Mouse (Mus musculus) left cerebral cortex, postnatal 10 days (tissue): ENCODE measurements around the gene Xpo6. TPM values are rescaled to one million over a fixed set of nuclear protein-coding genes. Genes with fewer than 3 reads are reported as not detected.

Experiments
- DNase-seq, 2 experiments: peaks; one replicate each; pipeline ENCODE4 v3.0.0; 2021 to 2022; ENCODE audit warnings: low spot score in 2 of 2, mixed read lengths in 1 of 2; ENCODE audit errors: extremely low spot score in 1 of 2
- intact Hi-C: fragments of 180-260 bp; cut with DNase I; formaldehyde crosslinking; loops from one replicate; pipeline ENCODE4 v1.15.1; 2025
- total RNA-seq, 2 experiments: library from RNA; stranded (reverse); gene quantifications; 2 replicates each; pipeline ENCODE4 v1.2.3; 2021

The Xpo6 gene
- total RNA-seq, 2 experiments from 2014 or later = 101 to 103 TPM

GRCm38 (mm10) chr7:126200997-126201345 is 670 bp upstream of the Xpo6 start:
- DNase-seq = no peak
- intact Hi-C loops = no loop called here

GRCm38 (mm10) chr7:126199691-126200102 is 604 bp downstream of the Xpo6 start:
- intact Hi-C loops = no loop called here
- peak; percentile 38 to 70 for DNase-seq

- intact Hi-C loops = no loop called here
- DNase-seq = no peak
Observed at GRCm38 (mm10) chr7:126198926-126199325, 1.4 kb downstream of the Xpo6 start.

GRCm38 (mm10) chr7:126194175-126194574 is 6.1 kb downstream of the Xpo6 start:
- intact Hi-C loops = no loop called here
- DNase-seq = no peak

- DNase-seq = no peak
- intact Hi-C loops = no loop called here
Observed at GRCm38 (mm10) chr7:126191471-126191870, 8.8 kb downstream of the Xpo6 start.

- intact Hi-C loops = no loop called here
- DNase-seq = no peak
Observed at GRCm38 (mm10) chr7:126189517-126189916, 10.8 kb downstream of the Xpo6 start.

GRCm38 (mm10) chr7:126185999-126186398 is 14.3 kb downstream of the Xpo6 start:
- intact Hi-C loops = no loop called here
- no peak for DNase-seq

- intact Hi-C loops = no loop called here
- DNase-seq = no peak
Observed at GRCm38 (mm10) chr7:126183583-126183982, 16.7 kb downstream of the Xpo6 start.

GRCm38 (mm10) chr7:126181487-126181886 is 18.8 kb downstream of the Xpo6 start:
- no peak for DNase-seq
- intact Hi-C loops = no loop called here

- intact Hi-C loops = no loop called here
- DNase-seq = no peak
Observed at GRCm38 (mm10) chr7:126180956-126181355, 19.3 kb downstream of the Xpo6 start.

GRCm38 (mm10) chr7:126178804-126179203 is 21.5 kb downstream of the Xpo6 start:
- intact Hi-C loops = no loop called here
- DNase-seq = no peak

GRCm38 (mm10) chr7:126175999-126176398 is 24.3 kb downstream of the Xpo6 start:
- DNase-seq = no peak
- intact Hi-C loops = no loop called here

GRCm38 (mm10) chr7:126175456-126175855 is 24.8 kb downstream of the Xpo6 start:
- no peak for DNase-seq
- intact Hi-C loops = no loop called here

- intact Hi-C loops = no loop called here
- DNase-seq = no peak
Observed at GRCm38 (mm10) chr7:126174863-126175262, 25.4 kb downstream of the Xpo6 start.

GRCm38 (mm10) chr7:126172001-126172400 is 28.3 kb downstream of the Xpo6 start:
- intact Hi-C loops = no loop called here
- no peak for DNase-seq

GRCm38 (mm10) chr7:126168584-126168983 is 31.7 kb downstream of the Xpo6 start:
- intact Hi-C loops = no loop called here
- DNase-seq = no peak

GRCm38 (mm10) chr7:126167426-126167825 is 32.9 kb downstream of the Xpo6 start:
- intact Hi-C loops = no loop called here
- DNase-seq = no peak

GRCm38 (mm10) chr7:126166571-126166970 is 33.7 kb downstream of the Xpo6 start:
- no peak for DNase-seq
- intact Hi-C loops = no loop called here

GRCm38 (mm10) chr7:126158238-126158637 is 42.1 kb downstream of the Xpo6 start:
- no peak for DNase-seq
- intact Hi-C loops = no loop called here

GRCm38 (mm10) chr7:126155746-126156145 is 44.6 kb downstream of the Xpo6 start:
- intact Hi-C loops = no loop called here

GRCm38 (mm10) chr7:126154731-126155130 is 45.6 kb downstream of the Xpo6 start:
- intact Hi-C loops = no loop called here
- DNase-seq = no peak

More at GRCm38 (mm10) chr7:126155746-126156145, 44.6 kb downstream of the Xpo6 start:
- no peak for DNase-seq

GRCm38 (mm10) chr7:126152324-126152723 is 48.0 kb downstream of the Xpo6 start:
- no peak for DNase-seq
- intact Hi-C loops = no loop called here
